Mouse (Mus musculus): ENCODE results near the gene Gm28051. TPM values are rescaled to one million over a fixed set of nuclear protein-coding genes. Genes with fewer than 3 reads are reported as not detected.

The Gm28051 gene
- not detected for polyA plus RNA-seq (2014; fragmentation: Illumina TruSeq; extraction: RNeasy Lipid Tissue Mini Kit (QIAGEN cat#74804); ENCODE audit: low read depth, low replicate concordance)

GRCm38 (mm10) chr12:102757689-102758402, at the start of gene Gm28051, which contains the start of the genes Gon7 and Ubr7:
Gm28051 (minus strand) TSS chr12:102757765.
Gon7 (minus strand) TSS chr12:102757803.
Ubr7 (plus strand) TSS chr12:102757967.

GRCm38 (mm10) chr12:102758403-102758756, 815 bp upstream of the Gm28051 start, which contains the start of gene Gm20604:
Gm20604 (minus strand) TSS chr12:102758672.

GRCm38 (mm10) chr12:102743589-102744574, 13.7 kb downstream of the Gm28051 start, which contains the start of the genes Moap1 and Tmem251:
Moap1 (minus strand) TSS chr12:102743661.
Tmem251 (plus strand) TSS chr12:102743762.

GRCm38 (mm10) chr12:102704457-102705198, 52.9 kb downstream of the Gm28051 start, which contains the start of gene Itpk1:
Itpk1 (minus strand) TSS chr12:102704930.

Other genes starting within 250 kb of the Gm28051 start
- not detected for gene Chga, start 202.8 kb downstream of the Gm28051 start, polyA plus RNA-seq (2014; fragmentation: Illumina TruSeq; extraction: RNeasy Lipid Tissue Mini Kit (QIAGEN cat#74804); ENCODE audit: low read depth, low replicate concordance)
- gene Itpk1, start 52.8 kb downstream of the Gm28051 start, polyA plus RNA-seq (2014; fragmentation: Illumina TruSeq; extraction: RNeasy Lipid Tissue Mini Kit (QIAGEN cat#74804); ENCODE audit: low read depth, low replicate concordance): 0.87 TPM
- gene Moap1, start 14.1 kb downstream of the Gm28051 start, polyA plus RNA-seq (2014; fragmentation: Illumina TruSeq; extraction: RNeasy Lipid Tissue Mini Kit (QIAGEN cat#74804); ENCODE audit: low read depth, low replicate concordance): not detected
- gene Tmem251, start 14.0 kb downstream of the Gm28051 start, polyA plus RNA-seq (2014; fragmentation: Illumina TruSeq; extraction: RNeasy Lipid Tissue Mini Kit (QIAGEN cat#74804); ENCODE audit: low read depth, low replicate concordance): 4.6 TPM
- gene Gon7, start within 50 bp of the Gm28051 start, polyA plus RNA-seq (2014; fragmentation: Illumina TruSeq; extraction: RNeasy Lipid Tissue Mini Kit (QIAGEN cat#74804); ENCODE audit: low read depth, low replicate concordance): 7.5 TPM
- 9.9 TPM for gene Ubr7, start 202 bp upstream of the Gm28051 start, polyA plus RNA-seq (2014; fragmentation: Illumina TruSeq; extraction: RNeasy Lipid Tissue Mini Kit (QIAGEN cat#74804); ENCODE audit: low read depth, low replicate concordance)
- gene Gm20604, start 907 bp upstream of the Gm28051 start, polyA plus RNA-seq (2014; fragmentation: Illumina TruSeq; extraction: RNeasy Lipid Tissue Mini Kit (QIAGEN cat#74804); ENCODE audit: low read depth, low replicate concordance): 3.9 TPM
- gene Btbd7, start 120.7 kb upstream of the Gm28051 start, polyA plus RNA-seq (2014; fragmentation: Illumina TruSeq; extraction: RNeasy Lipid Tissue Mini Kit (QIAGEN cat#74804); ENCODE audit: low read depth, low replicate concordance): 10.9 TPM
- gene Cox8c, start 141.6 kb upstream of the Gm28051 start, polyA plus RNA-seq (2014; fragmentation: Illumina TruSeq; extraction: RNeasy Lipid Tissue Mini Kit (QIAGEN cat#74804); ENCODE audit: low read depth, low replicate concordance): not detected
- gene Unc79, start 191.1 kb upstream of the Gm28051 start, polyA plus RNA-seq (2014; fragmentation: Illumina TruSeq; extraction: RNeasy Lipid Tissue Mini Kit (QIAGEN cat#74804); ENCODE audit: low read depth, low replicate concordance): 0.32 TPM

Measured in liver, adult 10 weeks (tissue).